Mouse (Mus musculus): ENCODE results near the gene Zxdc. TPM values are rescaled to one million over a fixed set of nuclear protein-coding genes. Genes with fewer than 3 reads are reported as not detected.

Gene Zxdc
- polyA plus RNA-seq, 1 experiment from 2014 or later = 8.2 TPM

- WGBS = 76% methylated on average over 14 of the region's 14 CpGs
Observed at GRCm38 (mm10) chr6:90429911-90430310, 60.6 kb downstream of the Zxdc start.

DNA sequence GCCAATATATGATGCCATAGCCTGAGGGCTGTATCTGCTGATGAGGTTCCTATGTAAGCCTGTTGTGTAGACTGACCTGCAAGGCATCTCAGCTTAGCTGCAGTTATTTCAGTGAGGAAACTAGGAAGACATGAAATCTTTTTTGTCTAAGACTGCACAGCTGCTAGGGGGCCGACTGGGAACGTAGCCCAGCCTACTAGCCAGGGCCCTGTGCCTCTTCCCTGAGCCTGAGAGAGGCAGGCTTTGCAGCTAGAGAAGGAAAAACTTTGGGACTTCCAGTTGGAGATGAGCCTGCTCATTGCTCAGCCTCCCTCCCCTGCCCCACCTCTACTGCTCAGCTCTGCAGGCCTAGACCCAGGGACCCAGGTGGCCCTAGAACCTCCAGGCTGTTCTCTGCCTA is 62.2 kb downstream of the Zxdc start:
- H3K27me3 ChIP-seq = peaks cover 16% of the 10 kb centered on the region
- peaks cover 12% of the 10 kb centered on the region for H3K4me1 ChIP-seq
- WGBS = 69% methylated on average over 2 of the region's 2 CpGs
- H3K4me2 ChIP-seq = no peak overlapping the region
- H3K9me3 ChIP-seq = no peaks in the 10 kb centered on the region
- no peak overlapping the region for H3K27ac ChIP-seq
- no peak overlapping the region for H3K4me3 ChIP-seq
- H3K9ac ChIP-seq = no peak overlapping the region
- H3K36me3 ChIP-seq = no peaks in the 10 kb centered on the region
- no peak for ATAC-seq (ENCODE audit: insufficient number of reproducible peaks, insufficient read depth, low FRiP score, low TSS enrichment, low read depth)

More at GRCm38 (mm10) chr6:90429911-90430310, 60.6 kb downstream of the Zxdc start:
- Histone ChIP-seq H3K9me3 (no peaks in the 10 kb centered on the region), H3K36me3 (no peaks in the 10 kb centered on the region), H3K4me1 (peaks cover 12% of the 10 kb centered on the region), H3K27ac (no peak overlapping the region), H3K27me3 (peaks cover 16% of the 10 kb centered on the region), H3K9ac (no peak overlapping the region), H3K4me2 (no peak overlapping the region), H3K4me3 (no peak overlapping the region)
- no peak for ATAC-seq (ENCODE audit: insufficient number of reproducible peaks, insufficient read depth, low FRiP score, low TSS enrichment, low read depth)

- Histone ChIP-seq H3K27ac (no peak overlapping the region), H3K4me2 (no peak overlapping the region), H3K36me3 (no peaks in the 10 kb centered on the region), H3K9me3 (no peaks in the 10 kb centered on the region), H3K9ac (no peak overlapping the region), H3K4me3 (no peak overlapping the region), H3K27me3 (no peaks in the 10 kb centered on the region), H3K4me1 (no peaks in the 10 kb centered on the region)
- no peak for ATAC-seq (ENCODE audit: insufficient number of reproducible peaks, insufficient read depth, low FRiP score, low TSS enrichment, low read depth)
- WGBS = 62% methylated on average over 3 of the region's 3 CpGs
Observed at GRCm38 (mm10) chr6:90434687-90435086, 65.4 kb downstream of the Zxdc start.

- 14% methylated on average over 11 of the region's 11 CpGs for WGBS
- H3K9ac ChIP-seq = no peak overlapping the region
- no peaks in the 10 kb centered on the region for H3K27me3 ChIP-seq
- H3K27ac ChIP-seq = no peak overlapping the region
- H3K4me2 ChIP-seq = no peak overlapping the region
- H3K4me3 ChIP-seq = no peak overlapping the region
- ATAC-seq (ENCODE audit: insufficient number of reproducible peaks, insufficient read depth, low FRiP score, low TSS enrichment, low read depth) = no peak
- no peaks in the 10 kb centered on the region for H3K36me3 ChIP-seq
- no peaks in the 10 kb centered on the region for H3K4me1 ChIP-seq
- no peaks in the 10 kb centered on the region for H3K9me3 ChIP-seq
Observed at GRCm38 (mm10) chr6:90435195-90435618, 65.9 kb downstream of the Zxdc start.

GRCm38 (mm10) chr6:90436192-90436907 is 67.1 kb downstream of the Zxdc start:
- H3K4me3 ChIP-seq = no peak overlapping the region
- no peak overlapping the region for H3K9ac ChIP-seq
- no peaks in the 10 kb centered on the region for H3K36me3 ChIP-seq
- no peak overlapping the region for H3K27ac ChIP-seq
- no peak overlapping the region for H3K4me2 ChIP-seq
- no peaks in the 10 kb centered on the region for H3K27me3 ChIP-seq
- no peak for ATAC-seq (ENCODE audit: insufficient number of reproducible peaks, insufficient read depth, low FRiP score, low TSS enrichment, low read depth)
- H3K9me3 ChIP-seq = no peaks in the 10 kb centered on the region
- no peaks in the 10 kb centered on the region for H3K4me1 ChIP-seq
- 84% methylated on average over 10 of the region's 10 CpGs for WGBS

GRCm38 (mm10) chr6:90437041-90437440 is 67.7 kb downstream of the Zxdc start:
- no peaks in the 10 kb centered on the region for H3K4me1 ChIP-seq
- no peak overlapping the region for H3K4me3 ChIP-seq
- H3K9me3 ChIP-seq = no peaks in the 10 kb centered on the region
- no peak overlapping the region for H3K9ac ChIP-seq
- ATAC-seq (ENCODE audit: insufficient number of reproducible peaks, insufficient read depth, low FRiP score, low TSS enrichment, low read depth) = no peak
- no peaks in the 10 kb centered on the region for H3K27me3 ChIP-seq
- H3K4me2 ChIP-seq = no peak overlapping the region
- H3K27ac ChIP-seq = no peak overlapping the region
- 78% methylated on average over 3 of the region's 3 CpGs for WGBS
- no peaks in the 10 kb centered on the region for H3K36me3 ChIP-seq

GRCm38 (mm10) chr6:90446883-90447282 is 77.6 kb downstream of the Zxdc start:
- Histone ChIP-seq H3K27ac (no peak overlapping the region), H3K36me3 (no peaks in the 10 kb centered on the region), H3K4me2 (no peak overlapping the region), H3K9ac (no peak overlapping the region), H3K4me3 (no peak overlapping the region), H3K27me3 (no peaks in the 10 kb centered on the region), H3K9me3 (no peaks in the 10 kb centered on the region), H3K4me1 (no peaks in the 10 kb centered on the region)
- no peak for ATAC-seq (ENCODE audit: insufficient number of reproducible peaks, insufficient read depth, low FRiP score, low TSS enrichment, low read depth)
- 33% methylated on average over 4 of the region's 4 CpGs for WGBS

DNA sequence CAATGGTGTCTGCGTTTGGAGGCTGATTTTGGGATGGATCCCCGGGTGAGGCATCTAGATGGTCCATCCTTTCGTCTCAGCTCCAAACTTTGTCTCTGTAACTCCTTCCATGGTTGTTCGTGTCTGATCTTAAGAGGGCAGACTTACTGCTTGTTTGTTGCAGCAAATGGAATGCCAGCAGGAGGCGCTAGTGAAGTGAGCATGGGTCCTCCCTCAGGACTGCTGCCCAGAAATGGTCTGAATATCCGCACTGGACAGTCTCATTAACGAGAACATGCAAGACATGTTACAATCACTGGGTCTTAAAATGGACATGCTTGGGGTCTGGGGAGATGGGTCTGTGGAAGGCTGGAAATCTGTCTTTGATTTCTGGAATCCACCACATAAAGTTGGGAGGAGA is 80.9 kb downstream of the Zxdc start:
- Histone ChIP-seq H3K27me3 (no peaks in the 10 kb centered on the region), H3K4me3 (no peak overlapping the region), H3K27ac (no peak overlapping the region), H3K4me2 (no peak overlapping the region), H3K9ac (no peak overlapping the region), H3K9me3 (no peaks in the 10 kb centered on the region), H3K36me3 (no peaks in the 10 kb centered on the region), H3K4me1 (no peaks in the 10 kb centered on the region)
- WGBS = 24% methylated on average over 7 of the region's 7 CpGs
- ATAC-seq (ENCODE audit: insufficient number of reproducible peaks, insufficient read depth, low FRiP score, low TSS enrichment, low read depth) = no peak

DNA sequence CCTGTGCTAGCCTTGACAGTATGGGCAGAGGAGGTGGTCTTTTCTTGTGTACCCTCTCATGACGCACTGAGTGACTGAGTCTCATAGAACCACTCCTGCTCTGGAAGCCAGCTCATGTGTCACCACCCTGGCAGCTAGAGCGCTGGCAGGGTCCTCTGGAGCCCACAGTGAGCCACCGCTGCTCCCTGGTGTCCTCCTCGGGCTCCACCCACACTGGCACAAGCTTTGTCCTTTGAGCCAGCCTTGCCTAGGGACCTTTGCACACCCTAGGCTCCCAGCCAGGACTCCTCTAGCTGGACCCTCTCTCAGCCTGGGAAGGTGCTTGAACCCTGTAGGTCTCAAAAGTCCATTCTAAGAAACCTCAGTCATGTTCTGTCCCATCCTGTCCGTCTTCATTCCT is 81.4 kb downstream of the Zxdc start:
- Histone ChIP-seq H3K4me3 (no peak overlapping the region), H3K36me3 (no peaks in the 10 kb centered on the region), H3K9ac (no peak overlapping the region), H3K4me2 (no peak overlapping the region), H3K27me3 (no peaks in the 10 kb centered on the region), H3K27ac (no peak overlapping the region), H3K9me3 (no peaks in the 10 kb centered on the region), H3K4me1 (no peaks in the 10 kb centered on the region)
- no peak for ATAC-seq (ENCODE audit: insufficient number of reproducible peaks, insufficient read depth, low FRiP score, low TSS enrichment, low read depth)
- 69% methylated on average over 5 of the region's 5 CpGs for WGBS

GRCm38 (mm10) chr6:90451512-90451911 is 82.2 kb downstream of the Zxdc start:
- no peaks in the 10 kb centered on the region for H3K36me3 ChIP-seq
- no peak overlapping the region for H3K9ac ChIP-seq
- ATAC-seq (ENCODE audit: insufficient number of reproducible peaks, insufficient read depth, low FRiP score, low TSS enrichment, low read depth) = no peak
- no peaks in the 10 kb centered on the region for H3K27me3 ChIP-seq
- H3K9me3 ChIP-seq = no peaks in the 10 kb centered on the region
- 76% methylated on average over 5 of the region's 5 CpGs for WGBS
- no peaks in the 10 kb centered on the region for H3K4me1 ChIP-seq
- no peak overlapping the region for H3K27ac ChIP-seq
- H3K4me3 ChIP-seq = no peak overlapping the region
- H3K4me2 ChIP-seq = no peak overlapping the region

DNA sequence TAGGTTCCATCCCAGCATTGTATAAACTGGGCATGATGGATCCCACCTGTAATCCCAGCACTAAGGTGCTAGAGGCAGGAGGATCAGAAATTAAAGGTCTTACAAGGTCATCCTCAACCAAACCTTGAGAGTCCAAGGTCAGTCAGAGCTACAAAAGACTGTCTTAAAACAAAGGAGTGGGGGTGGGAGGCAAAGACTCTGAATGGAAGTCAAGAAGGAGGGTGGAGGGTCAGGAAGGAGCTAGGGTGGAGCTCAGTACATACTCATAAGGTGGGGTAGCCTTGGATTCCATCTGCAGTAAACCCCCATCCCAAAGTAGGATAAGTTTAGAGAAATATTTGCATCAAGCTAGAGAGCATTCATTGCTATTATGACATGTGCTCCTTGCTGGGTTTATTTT is 83.3 kb downstream of the Zxdc start:
- H3K4me3 ChIP-seq = no peak overlapping the region
- ATAC-seq (ENCODE audit: insufficient number of reproducible peaks, insufficient read depth, low FRiP score, low TSS enrichment, low read depth) = no peak
- H3K9me3 ChIP-seq = no peaks in the 10 kb centered on the region
- H3K4me1 ChIP-seq = peaks cover 3% of the 10 kb centered on the region; the same call in 1 of the 2 replicates
- no peaks in the 10 kb centered on the region for H3K36me3 ChIP-seq
- H3K9ac ChIP-seq = no peak overlapping the region
- H3K27me3 ChIP-seq = no peaks in the 10 kb centered on the region
- no peak overlapping the region for H3K4me2 ChIP-seq
- H3K27ac ChIP-seq = no peak overlapping the region

All from embryonic facial prominence, embryonic 13.5 days (tissue).